Mouse (Mus musculus): ENCODE results near the gene Ap3b1.

DNA sequence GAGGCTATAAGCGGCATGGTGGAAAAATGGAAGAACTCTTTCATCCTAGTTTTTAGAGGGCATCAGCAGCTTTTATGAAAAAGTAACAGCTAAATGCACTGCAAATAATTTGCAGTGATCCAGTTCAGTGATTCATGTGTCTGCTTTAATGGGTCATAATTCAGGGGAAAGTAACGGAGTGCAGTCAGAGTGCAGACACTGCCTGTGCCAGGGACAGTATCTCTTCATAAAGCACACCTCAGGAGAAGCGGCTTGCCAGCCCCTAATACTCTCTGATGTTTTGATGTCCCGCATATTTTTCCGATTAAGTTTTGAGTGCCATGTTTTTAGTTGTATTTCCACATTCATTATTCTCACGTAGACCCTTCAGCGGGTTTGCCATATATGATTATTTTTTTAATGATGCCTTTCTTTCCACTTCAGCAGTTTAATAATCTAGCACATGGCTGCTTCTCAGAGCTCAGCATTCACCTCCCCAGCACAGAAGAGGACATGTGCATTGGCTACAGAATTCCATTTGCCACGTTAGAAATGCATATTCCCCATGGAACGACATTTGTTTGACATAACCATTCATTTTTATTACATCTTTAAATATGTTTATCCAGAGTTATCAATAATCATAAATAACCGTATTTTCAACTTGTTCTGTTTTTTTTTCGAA is 112.4 kb downstream of the Ap3b1 start:
- TF ChIP-seq CTCF (conservative IDR thresholded peaks at IDR 0.05; ENCODE audit: low read length) (no peak), NANOG (IDR thresholded peaks at IDR 0.05; ENCODE audit: borderline replicate concordance, low read length) (no peak)

Data from E14TG2a.4 (cell line).